Mouse (Mus musculus) erythroblast, embryonic 14.5 days (primary cell): ENCODE data around the gene Eif4g3.

Source experiments
- GATA1 ChIP-seq: IDR thresholded peaks from 2 replicates; pipeline ENCODE4 v1.6.1; 2012; ENCODE audit warnings: low read length, inconsistent platforms, mixed read lengths
- TAL1 ChIP-seq: IDR thresholded peaks from 3 replicates; pipeline ENCODE4 v1.6.1; 2012; ENCODE audit warnings: low read length, inconsistent platforms, mixed read lengths

DNA sequence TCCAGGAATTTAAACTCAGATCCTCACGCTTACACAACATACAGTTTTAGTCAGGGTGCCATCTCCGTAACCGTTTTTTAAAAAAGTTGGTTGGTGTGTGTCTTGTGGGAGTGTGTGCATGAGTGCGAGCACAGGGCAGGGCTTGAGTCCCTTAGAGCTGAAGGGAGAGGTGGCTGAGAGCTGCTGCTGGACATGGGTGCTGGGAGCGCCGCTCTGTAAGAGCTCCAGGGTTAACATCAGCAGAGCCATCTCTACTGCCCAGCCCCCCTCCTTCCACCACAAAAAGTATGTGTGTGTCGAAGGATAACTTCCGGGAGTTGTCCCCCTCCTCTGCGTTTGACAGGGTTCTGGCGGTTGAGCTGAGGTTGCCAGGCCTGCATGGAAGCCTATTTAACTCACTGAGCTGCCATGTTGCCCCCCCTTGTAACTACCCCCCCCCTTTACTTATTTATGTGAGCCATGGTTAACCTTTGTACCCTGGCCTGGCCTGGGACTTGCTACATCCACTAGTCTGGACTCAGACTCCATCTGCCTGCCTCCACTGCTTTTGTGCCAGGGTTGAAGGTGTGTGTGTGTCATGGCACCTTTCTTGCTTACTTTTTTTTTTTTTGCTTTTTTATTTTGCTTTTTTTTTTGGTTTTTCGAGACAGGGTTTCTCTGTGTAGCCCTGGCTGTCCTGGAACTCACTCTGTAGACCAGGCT is 11.2 kb downstream of the Eif4g3 start:
- TF ChIP-seq GATA1 (no peak), TAL1 (no peak)
